Mouse (Mus musculus) stomach, embryonic 16.5 days (tissue): ENCODE measurements around the gene Nfs1. TPM values are rescaled to one million over a fixed set of nuclear protein-coding genes. Genes with fewer than 3 reads are reported as not detected.

ENCODE experiments used
- ATAC-seq: fragments of 200-750 bp; cut with Nextera tagmentation; 2 replicates; pipeline ENCODE4 v1.8.0; 2017; ENCODE audit warnings: moderate number of reproducible peaks, moderate TSS enrichment; ENCODE audit not compliant: insufficient read depth, low FRiP score
- H3K27ac ChIP-seq: fragments of 300-500 bp; sonication (generic); 2 replicates; pipeline ENCODE4 v1.5.1; 2014; ENCODE audit warnings: low read length
- H3K27me3 ChIP-seq: fragments of 300-500 bp; sonication (generic); 2 replicates; pipeline ENCODE4 v1.6.1; 2014; ENCODE audit warnings: low read length, control low read depth, mixed read lengths; ENCODE audit not compliant: control insufficient read depth, insufficient read depth
- H3K36me3 ChIP-seq: fragments of 300-500 bp; sonication (generic); 2 replicates; pipeline ENCODE4 v1.6.1; 2014; ENCODE audit warnings: low read length; ENCODE audit not compliant: control insufficient read depth, insufficient read depth
- H3K4me1 ChIP-seq: fragments of 300-500 bp; sonication (generic); 2 replicates; pipeline ENCODE4 v1.6.1; 2014; ENCODE audit warnings: low read length, control low read depth, mixed read lengths; ENCODE audit not compliant: control insufficient read depth, insufficient read depth
- H3K4me2 ChIP-seq: fragments of 300-500 bp; sonication (generic); 2 replicates; pipeline ENCODE4 v1.6.1; 2014; ENCODE audit warnings: low read depth, low read length, mixed read lengths
- H3K4me3 ChIP-seq: fragments of 300-500 bp; sonication (generic); replicated peaks from 2 replicates; pipeline ENCODE4 v1.5.1; 2014; ENCODE audit warnings: mild to moderate bottlenecking, low read length
- H3K9ac ChIP-seq: fragments of 300-500 bp; sonication (generic); 2 replicates; pipeline ENCODE4 v1.6.1; 2014; ENCODE audit warnings: low read length
- H3K9me3 ChIP-seq: fragments of 300-500 bp; sonication (generic); replicated peaks from 2 replicates; pipeline ENCODE4 v1.6.1; 2016; ENCODE audit warnings: low read length, control low read depth; ENCODE audit not compliant: control insufficient read depth
- WGBS: fragments of 180-500 bp; shearing (Covaris S2); extraction: QIAGEN DNeasy Blood & Tissue Kit; methylation state at CpG from one replicate; pipeline ENCODE4 v1.1.7; 2014; 5-methylcytosine and 5-hydroxymethylcytosine counted together
- polyA plus RNA-seq: library from polyadenylated mRNA; unstranded; fragments of >200 nt; fragmentation: Nextera tagmentation; extraction: Ambion mirVana; gene quantifications from 2 replicates; pipeline ENCODE4 v1.2.1, GENCODE M21; 2015

Nfs1 gene
- polyA plus RNA-seq, 1 experiment from 2014 or later = 51.0 TPM

- H3K36me3 ChIP-seq = peaks cover 9% of the 10 kb centered on the region
- H3K9me3 ChIP-seq = no peaks in the 10 kb centered on the region
- WGBS = 57% methylated on average over 5 of the region's 5 CpGs
These were observed 2.4 kb upstream of the Nfs1 start for GRCm38 (mm10) chr2:156146272-156146989.

GRCm38 (mm10) chr2:156145486-156146130 lies 1.6 kb upstream of the Nfs1 start:
- Histone ChIP-seq H3K27ac (no peak overlapping the region), H3K4me2 (peak overlapping the region; percentile 79), H3K27me3 (no peaks in the 10 kb centered on the region), H3K36me3 (peaks cover 9% of the 10 kb centered on the region), H3K9ac (no peak overlapping the region), H3K9me3 (no peaks in the 10 kb centered on the region), H3K4me3 (peak overlapping the region; percentile 89), H3K4me1 (peaks cover 9% of the 10 kb centered on the region)
- ATAC-seq = no peak
- WGBS = 55% methylated on average over 11 of the region's 11 CpGs

More at GRCm38 (mm10) chr2:156146272-156146989, 2.4 kb upstream of the Nfs1 start:
- H3K4me2 ChIP-seq = no peak overlapping the region
- no peak overlapping the region for H3K9ac ChIP-seq
- H3K27me3 ChIP-seq = no peaks in the 10 kb centered on the region
- ATAC-seq = no peak
- no peak overlapping the region for H3K27ac ChIP-seq
- H3K4me1 ChIP-seq = peaks cover 9% of the 10 kb centered on the region
- no peak overlapping the region for H3K4me3 ChIP-seq

GRCm38 (mm10) chr2:156143367-156143766 lies 619 bp downstream of the Nfs1 start:
- no peaks in the 10 kb centered on the region for H3K27me3 ChIP-seq
- WGBS = 1% methylated on average over 16 of the region's 16 CpGs
- no peak for ATAC-seq
- H3K36me3 ChIP-seq = peaks cover 4% of the 10 kb centered on the region; the same call in 1 of the 2 replicates
- no peaks in the 10 kb centered on the region for H3K9me3 ChIP-seq
- H3K4me2 ChIP-seq = peak overlapping the region; percentile 79
- H3K4me1 ChIP-seq = peaks cover 9% of the 10 kb centered on the region
- peak overlapping the region; percentile 92 for H3K9ac ChIP-seq
- H3K27ac ChIP-seq = peak overlapping the region; percentile 94
- peak overlapping the region; percentile 89 for H3K4me3 ChIP-seq

- peaks cover 9% of the 10 kb centered on the region for H3K4me1 ChIP-seq
- peaks cover 3% of the 10 kb centered on the region; the same call in 1 of the 2 replicates for H3K36me3 ChIP-seq
- H3K27ac ChIP-seq = no peak overlapping the region
- 80% methylated on average over 2 of the region's 2 CpGs for WGBS
- no peak for ATAC-seq
- no peak overlapping the region for H3K9ac ChIP-seq
- no peaks in the 10 kb centered on the region for H3K27me3 ChIP-seq
- peak overlapping the region; percentile 79 for H3K4me2 ChIP-seq
- peak overlapping the region; percentile 89 for H3K4me3 ChIP-seq
- no peaks in the 10 kb centered on the region for H3K9me3 ChIP-seq
These were observed 1.2 kb downstream of the Nfs1 start for GRCm38 (mm10) chr2:156142820-156143219.

- H3K27me3 ChIP-seq = no peaks in the 10 kb centered on the region
- 82% methylated on average over 6 of the region's 6 CpGs for WGBS
These were observed 8.3 kb downstream of the Nfs1 start for GRCm38 (mm10) chr2:156135695-156136094.

GRCm38 (mm10) chr2:156134161-156134560 lies 9.8 kb downstream of the Nfs1 start:
- no peak overlapping the region for H3K9ac ChIP-seq

More at GRCm38 (mm10) chr2:156135695-156136094, 8.3 kb downstream of the Nfs1 start:
- Histone ChIP-seq H3K36me3 (0 out of 2 replicates have a peak, but pooled peaks cover 3% of the 10 kb centered on the region), H3K9me3 (no peaks in the 10 kb centered on the region), H3K4me1 (no peaks in the 10 kb centered on the region), H3K4me3 (no peak overlapping the region), H3K27ac (no peak overlapping the region), H3K9ac (no peak overlapping the region), H3K4me2 (no peak overlapping the region)
- ATAC-seq = no peak

GRCm38 (mm10) chr2:156126992-156127391 lies 17.0 kb downstream of the Nfs1 start, which contains the start of gene Gm28036:
Gm28036 (minus strand) TSS chr2:156127092.
- no peak within 1 kb of the TSS for H3K4me2 ChIP-seq
- H3K9me3 ChIP-seq = no peaks in the 10 kb centered on the region
- no peak within 1 kb of the TSS for H3K9ac ChIP-seq
- H3K27ac ChIP-seq = no peak within 1 kb of the TSS
- H3K36me3 ChIP-seq = peaks cover 12% of the 10 kb centered on the region; the same call in 1 of the 2 replicates
- WGBS = 93% methylated on average over 5 of the region's 5 CpGs
- H3K4me1 ChIP-seq = no peaks in the 10 kb centered on the region
- no peak within 1 kb of the TSS for H3K4me3 ChIP-seq
- ATAC-seq = no peak
- H3K27me3 ChIP-seq = no peaks in the 10 kb centered on the region

More at GRCm38 (mm10) chr2:156134161-156134560, 9.8 kb downstream of the Nfs1 start:
- H3K4me1 ChIP-seq = no peaks in the 10 kb centered on the region
- ATAC-seq = no peak
- 0 out of 2 replicates have a peak, but pooled peaks cover 3% of the 10 kb centered on the region for H3K36me3 ChIP-seq
- H3K4me3 ChIP-seq = no peak overlapping the region
- H3K9me3 ChIP-seq = no peaks in the 10 kb centered on the region
- WGBS = 91% methylated on average over 5 of the region's 5 CpGs
- no peak overlapping the region for H3K27ac ChIP-seq
- H3K4me2 ChIP-seq = no peak overlapping the region
- H3K27me3 ChIP-seq = no peaks in the 10 kb centered on the region

GRCm38 (mm10) chr2:156123731-156124130 lies 20.3 kb downstream of the Nfs1 start:
- ATAC-seq = no peak

GRCm38 (mm10) chr2:156119566-156119965 lies 24.4 kb downstream of the Nfs1 start:
- peaks cover 4% of the 10 kb centered on the region; the same call in 1 of the 2 replicates for H3K36me3 ChIP-seq
- no peaks in the 10 kb centered on the region for H3K9me3 ChIP-seq
- no peak overlapping the region for H3K27ac ChIP-seq
- ATAC-seq = no peak
- no peak overlapping the region for H3K4me3 ChIP-seq
- H3K9ac ChIP-seq = no peak overlapping the region
- H3K4me2 ChIP-seq = no peak overlapping the region
- H3K4me1 ChIP-seq = no peaks in the 10 kb centered on the region
- no peaks in the 10 kb centered on the region for H3K27me3 ChIP-seq

More at GRCm38 (mm10) chr2:156123731-156124130, 20.3 kb downstream of the Nfs1 start:
- Histone ChIP-seq H3K9ac (no peak overlapping the region), H3K4me3 (no peak overlapping the region), H3K27ac (no peak overlapping the region), H3K36me3 (peaks cover 10% of the 10 kb centered on the region; the same call in 1 of the 2 replicates), H3K4me2 (no peak overlapping the region), H3K27me3 (no peaks in the 10 kb centered on the region), H3K4me1 (no peaks in the 10 kb centered on the region), H3K9me3 (no peaks in the 10 kb centered on the region)
- 87% methylated on average over 5 of the region's 5 CpGs for WGBS
